Mouse (Mus musculus): Measurements from ENCODE around the gene Elk3.

- TF ChIP-seq CTCF (IDR thresholded peaks at IDR 0.05; ENCODE audit: extremely low read depth, insufficient read length, insufficient replicate concordance, low read depth, low read length) = no peak
- no peak for TF ChIP-seq POLR2A (IDR thresholded peaks at IDR 0.05; ENCODE audit: low read depth, low read length)
Observed at GRCm38 (mm10) chr10:93293621-93294020, 17.3 kb downstream of the Elk3 start.

All from small intestine, adult 2 months (tissue).